In the genomic region with DNA sequence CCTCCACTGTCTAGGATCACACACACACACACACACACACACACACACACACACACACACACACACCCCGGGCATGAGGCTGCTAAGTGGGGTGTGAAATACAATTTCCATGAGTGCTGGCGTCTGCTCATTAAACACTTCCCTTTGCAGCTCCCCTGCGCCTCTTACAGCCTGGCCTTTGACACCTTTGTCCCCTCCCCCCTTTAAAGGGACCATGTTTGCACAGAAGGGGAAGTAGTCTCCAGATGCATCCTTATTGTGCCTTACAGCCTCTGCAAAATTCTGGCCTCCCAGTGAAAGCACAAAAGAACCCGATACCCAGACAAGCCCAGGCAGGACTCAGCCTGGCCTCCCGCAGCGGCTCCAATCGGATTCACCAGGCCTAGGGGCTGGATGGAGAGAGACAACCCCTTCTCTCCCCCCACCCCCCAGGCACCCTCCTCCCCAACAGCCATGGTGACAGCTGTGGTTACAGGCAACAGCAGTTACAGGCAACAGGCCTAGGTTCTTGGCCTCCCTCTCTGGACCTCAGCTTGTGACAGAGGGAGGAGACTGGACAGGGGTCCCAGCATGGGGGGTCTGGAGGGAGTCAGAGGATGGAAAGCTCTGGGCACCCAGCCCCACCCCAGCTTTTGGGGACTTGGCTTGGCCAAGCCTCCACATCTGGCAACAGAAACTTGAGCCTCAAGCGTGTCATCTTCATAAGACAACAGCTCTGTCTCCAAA, we compare ENCODE assay signal across 8 mouse cellular contexts. TPM values are rescaled to one million over a fixed set of nuclear protein-coding genes. Genes with fewer than 3 reads are reported as not detected.
DNase-seq lines count a peak whose midpoint lies in the region; ATAC-seq and TF ChIP-seq lines count a peak whose summit lies in the region.

No protein-coding gene starts in this region.

- TF ChIP-seq CTCF in kidney, adult 2 months (conservative IDR thresholded peaks at IDR 0.05; ENCODE audit: insufficient read depth, insufficient read length, low read depth, low read length) = no peak

- 32% methylated on average over 8 of the region's 8 CpGs for WGBS in kidney, adult 2 months
- WGBS in embryonic facial prominence, embryonic 14.5 days = 5% methylated on average over 8 of the region's 8 CpGs
- 17% methylated on average over 8 of the region's 8 CpGs for WGBS in intestine, embryonic 16.5 days
- WGBS in midbrain, embryonic 12.5 days = 4% methylated on average over 8 of the region's 8 CpGs

- no peaks in the 10 kb centered on the region for H3K36me3 ChIP-seq in kidney, adult 2 months (ENCODE audit: control insufficient read depth, insufficient read depth, low read length)
- no peaks in the 10 kb centered on the region for H3K36me3 ChIP-seq in embryonic facial prominence, embryonic 14.5 days (ENCODE audit: control insufficient read depth, insufficient read depth, low read length)
- H3K36me3 ChIP-seq in intestine, embryonic 16.5 days (ENCODE audit: control insufficient read depth, insufficient read depth, low read length) = no peaks in the 10 kb centered on the region
- no peaks in the 10 kb centered on the region for H3K36me3 ChIP-seq in midbrain, embryonic 12.5 days

- no peaks in the 10 kb centered on the region for H3K4me1 ChIP-seq in kidney, adult 2 months (ENCODE audit: control insufficient read depth, insufficient read depth, low read length)
- H3K4me1 ChIP-seq in embryonic facial prominence, embryonic 14.5 days (ENCODE audit: control insufficient read depth, insufficient read depth, low read length) = peaks cover 55% of the 10 kb centered on the region
- peaks cover 16% of the 10 kb centered on the region for H3K4me1 ChIP-seq in intestine, embryonic 16.5 days (ENCODE audit: control insufficient read depth, insufficient read depth, low read length)
- peaks cover 52% of the 10 kb centered on the region for H3K4me1 ChIP-seq in midbrain, embryonic 12.5 days

- no peak for TF ChIP-seq POLR2A in kidney, adult 2 months (IDR thresholded peaks at IDR 0.05; ENCODE audit: low read depth, low read length)

- no peak overlapping the region for H3K27ac ChIP-seq in kidney, adult 2 months (ENCODE audit: insufficient read depth, low read depth, low read length)
- peak overlapping the region; percentile 83 for H3K27ac ChIP-seq in embryonic facial prominence, embryonic 14.5 days (replicated peaks; ENCODE audit: low read depth, low read length)
- peak overlapping the region; percentile 60 for H3K27ac ChIP-seq in intestine, embryonic 16.5 days (ENCODE audit: low read length)
- H3K27ac ChIP-seq in midbrain, embryonic 12.5 days (replicated peaks) = peak overlapping the region; percentile 79

- H3K4me2 ChIP-seq in embryonic facial prominence, embryonic 14.5 days (ENCODE audit: low read depth, low read length) = peak overlapping the region; percentile 25; the same call in 1 of the 2 replicates
- H3K4me2 ChIP-seq in intestine, embryonic 16.5 days (ENCODE audit: low read depth, low read length) = no peak overlapping the region
- H3K4me2 ChIP-seq in midbrain, embryonic 12.5 days (replicated peaks) = 0 out of 2 replicates have a peak overlapping the region, but pooled peaks have one; percentile 12

- ATAC-seq in embryonic facial prominence, embryonic 14.5 days (ENCODE audit: low read depth) = peak; percentile 82
- peak; percentile 71 for ATAC-seq in intestine, embryonic 16.5 days
- ATAC-seq in midbrain, embryonic 12.5 days (ENCODE audit: low FRiP score, low read depth) = peak; percentile 70

- H3K4me3 ChIP-seq in kidney, adult 2 months (ENCODE audit: insufficient read depth, low read depth, low read length) = no peak overlapping the region
- no peak overlapping the region for H3K4me3 ChIP-seq in embryonic facial prominence, embryonic 14.5 days (ENCODE audit: low read depth, low read length)
- H3K4me3 ChIP-seq in intestine, embryonic 16.5 days (ENCODE audit: low read length) = no peak overlapping the region
- H3K4me3 ChIP-seq in midbrain, embryonic 12.5 days = no peak overlapping the region

- no peaks in the 10 kb centered on the region for H3K9me3 ChIP-seq in embryonic facial prominence, embryonic 14.5 days (ENCODE audit: control insufficient read depth, low read length)
- H3K9me3 ChIP-seq in intestine, embryonic 16.5 days (ENCODE audit: control insufficient read depth, low read length) = no peaks in the 10 kb centered on the region
- no peaks in the 10 kb centered on the region for H3K9me3 ChIP-seq in midbrain, embryonic 12.5 days

- no peak overlapping the region for H3K9ac ChIP-seq in embryonic facial prominence, embryonic 14.5 days (ENCODE audit: low read depth, low read length)
- H3K9ac ChIP-seq in intestine, embryonic 16.5 days (ENCODE audit: low read depth, low read length) = 0 out of 2 replicates have a peak overlapping the region, but pooled peaks have one; percentile 3
- peak overlapping the region; percentile 4; the same call in 1 of the 2 replicates for H3K9ac ChIP-seq in midbrain, embryonic 12.5 days (replicated peaks)

- peak; percentile 48 for DNase-seq in kidney, adult 2 months
- DNase-seq in kidney, adult 11 months = no peak
- peak; percentile 87 for DNase-seq in embryonic facial prominence, embryonic 14.5 days (ENCODE audit: low spot score)
- DNase-seq in right cerebral cortex, adult 18-20 months = no peak
- no peak for DNase-seq in right cerebral cortex, adult 2 months (ENCODE audit: low spot score in 2 of 2)
- DNase-seq in frontal cortex, postnatal 25 days (ENCODE audit: low spot score in 2 of 2) = no peak

- H3K27me3 ChIP-seq in kidney, adult 2 months (replicated peaks; ENCODE audit: control insufficient read depth, insufficient read depth, low read length) = no peaks in the 10 kb centered on the region
- H3K27me3 ChIP-seq in embryonic facial prominence, embryonic 14.5 days (replicated peaks; ENCODE audit: control insufficient read depth, insufficient read depth, low read length) = no peaks in the 10 kb centered on the region
- H3K27me3 ChIP-seq in intestine, embryonic 16.5 days (replicated peaks; ENCODE audit: control insufficient read depth, insufficient read depth, low read length) = no peaks in the 10 kb centered on the region
- H3K27me3 ChIP-seq in midbrain, embryonic 12.5 days = peaks cover 34% of the 10 kb centered on the region

RNA-seq across cellular contexts. Expression of a gene that starts 11.8 kb away (rescaled TPM):
- 9.3 and 9.9 TPM in 2 replicates for polyA plus RNA-seq in kidney, adult 2 months (2012; rRNA removed)
- polyA plus RNA-seq in embryonic facial prominence, embryonic 14.5 days (2014; fragmentation: Nextera tagmentation; extraction: Ambion mirVana) = 22.7 and 26.0 TPM in 2 replicates
- 7.6 and 8.7 TPM in 2 replicates for polyA plus RNA-seq in intestine, embryonic 16.5 days (2015; fragmentation: Nextera tagmentation; extraction: Ambion mirVana)
- polyA plus RNA-seq in midbrain, embryonic 12.5 days (2016; fragmentation: Nextera tagmentation; extraction: Ambion mirVana) = 59.3 and 65.4 TPM in 2 replicates

RNA-seq across cellular contexts. Expression of a gene that starts 58.8 kb away (rescaled TPM):
- polyA plus RNA-seq in kidney, adult 2 months (2012; rRNA removed) = 0.83 and 0.92 TPM in 2 replicates
- polyA plus RNA-seq in embryonic facial prominence, embryonic 14.5 days (2014; fragmentation: Nextera tagmentation; extraction: Ambion mirVana) = 1.6 and 3.7 TPM in 2 replicates
- 3.5 and 4.2 TPM in 2 replicates for polyA plus RNA-seq in intestine, embryonic 16.5 days (2015; fragmentation: Nextera tagmentation; extraction: Ambion mirVana)
- 2.3 and 2.5 TPM in 2 replicates for polyA plus RNA-seq in midbrain, embryonic 12.5 days (2016; fragmentation: Nextera tagmentation; extraction: Ambion mirVana)

RNA-seq across cellular contexts. Expression of a gene that starts 59.0 kb away (rescaled TPM):
- polyA plus RNA-seq in kidney, adult 2 months (2012; rRNA removed) = 16.4 and 18.4 TPM in 2 replicates
- polyA plus RNA-seq in embryonic facial prominence, embryonic 14.5 days (2014; fragmentation: Nextera tagmentation; extraction: Ambion mirVana) = 4.0 and 4.1 TPM in 2 replicates
- 2.4 and 2.9 TPM in 2 replicates for polyA plus RNA-seq in intestine, embryonic 16.5 days (2015; fragmentation: Nextera tagmentation; extraction: Ambion mirVana)
- polyA plus RNA-seq in midbrain, embryonic 12.5 days (2016; fragmentation: Nextera tagmentation; extraction: Ambion mirVana) = 11.4 and 11.9 TPM in 2 replicates

Comparison
In these comparisons a context has a peak if more than half of its experiments do, and no peak if none do; other contexts are left out.
1. DNase-seq: peak in kidney, adult 2 months (single experiment) and embryonic facial prominence, embryonic 14.5 days (single experiment); none in kidney, adult 11 months (single experiment), right cerebral cortex, adult 18-20 months (single experiment), right cerebral cortex, adult 2 months (0 of 2) and frontal cortex, postnatal 25 days (0 of 2).
2. Peak in every context shown above with its lines, with median percentiles within 50 percentile points of each other: ATAC-seq.